Mouse (Mus musculus) left cerebral cortex, postnatal 25 days (tissue): Measurements from ENCODE around the gene Pgrmc2. TPM values are rescaled to one million over a fixed set of nuclear protein-coding genes. Genes with fewer than 3 reads are reported as not detected.

Experiments used
- DNase-seq, 2 experiments: peaks; one replicate each; pipeline ENCODE4 v3.0.0; 2022; ENCODE audit warnings: low spot score in 2 of 2, mixed read lengths in 1 of 2
- intact Hi-C: fragments of 180-260 bp; cut with DNase I; formaldehyde crosslinking; loops from one replicate; pipeline ENCODE4 v1.15.1; 2025
- total RNA-seq, 2 experiments: library from RNA; stranded (reverse); gene quantifications; 2 replicates each; pipeline ENCODE4 v1.2.3; 2021

The Pgrmc2 gene
- total RNA-seq, 2 experiments from 2014 or later, result 57.3 to 57.6 TPM

DNA sequence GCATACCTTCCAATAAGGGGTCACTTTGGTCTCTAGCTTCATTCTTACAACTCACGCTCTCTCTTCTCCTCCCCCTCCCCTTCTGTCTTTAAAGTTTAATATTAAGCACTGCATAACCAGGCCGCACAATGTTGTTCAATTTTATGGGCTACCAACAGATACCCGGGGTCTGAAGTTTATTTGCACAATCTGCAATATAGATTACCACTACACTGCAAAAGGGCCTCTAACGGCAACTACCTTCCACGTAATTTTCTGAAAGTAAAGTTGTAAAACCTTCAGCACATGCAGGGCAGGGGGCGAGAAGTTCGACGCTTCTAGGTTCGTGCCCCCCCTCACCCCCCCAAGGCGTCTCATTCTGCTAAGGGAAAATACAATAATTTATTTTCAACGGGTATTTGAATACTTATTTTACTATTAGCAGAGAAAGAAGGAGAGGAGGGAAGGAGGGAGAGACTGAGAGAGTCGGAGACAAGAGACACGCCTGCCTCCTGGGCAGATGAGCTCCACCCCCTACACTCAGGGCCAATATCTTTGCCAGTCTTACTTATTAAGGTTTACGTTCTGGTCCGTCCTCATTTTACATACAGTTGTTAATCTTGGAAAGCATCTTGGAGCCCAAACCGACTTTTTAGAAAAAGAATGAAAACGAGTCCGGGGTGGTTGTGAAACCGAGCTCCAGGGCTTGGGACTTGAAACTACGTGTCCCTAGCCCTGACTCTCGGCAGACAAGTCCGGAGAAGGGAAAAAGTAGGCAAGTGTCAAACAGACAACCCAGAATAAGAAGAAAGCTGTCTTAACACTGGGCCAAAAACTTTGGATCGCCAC, 1.2 kb downstream of the Pgrmc2 start:
- intact Hi-C loops, result loop anchor here (2.0 to 10.0 kb wide), 4 partner anchors 129 to 661 kb away; partner anchors contain the start of genes D3Ertd751e, Hspa4l and Sclt1
- no peak for DNase-seq

GRCm38 (mm10) chr3:41080724-41081123, 2.1 kb downstream of the Pgrmc2 start:
- DNase-seq, result no peak

GRCm38 (mm10) chr3:41078673-41079072, 4.2 kb downstream of the Pgrmc2 start:
- intact Hi-C loops, result no loop called here
- DNase-seq, result no peak

More at GRCm38 (mm10) chr3:41080724-41081123, 2.1 kb downstream of the Pgrmc2 start:
- intact Hi-C loops, result loop anchor here (5.0 to 10.0 kb wide), 3 partner anchors 128 to 662 kb away; partner anchors contain the start of genes D3Ertd751e, Hspa4l and Sclt1

GRCm38 (mm10) chr3:41075376-41075775, 7.5 kb downstream of the Pgrmc2 start:
- DNase-seq, result no peak
- intact Hi-C loops, result no loop called here

GRCm38 (mm10) chr3:41070519-41070918, 12.3 kb downstream of the Pgrmc2 start:
- DNase-seq, result no peak
- intact Hi-C loops, result no loop called here

GRCm38 (mm10) chr3:41065320-41065719, 17.5 kb downstream of the Pgrmc2 start:
- no peak for DNase-seq
- intact Hi-C loops, result no loop called here

GRCm38 (mm10) chr3:41062758-41063157, 20.1 kb downstream of the Pgrmc2 start:
- DNase-seq, result no peak
- intact Hi-C loops, result no loop called here

DNA sequence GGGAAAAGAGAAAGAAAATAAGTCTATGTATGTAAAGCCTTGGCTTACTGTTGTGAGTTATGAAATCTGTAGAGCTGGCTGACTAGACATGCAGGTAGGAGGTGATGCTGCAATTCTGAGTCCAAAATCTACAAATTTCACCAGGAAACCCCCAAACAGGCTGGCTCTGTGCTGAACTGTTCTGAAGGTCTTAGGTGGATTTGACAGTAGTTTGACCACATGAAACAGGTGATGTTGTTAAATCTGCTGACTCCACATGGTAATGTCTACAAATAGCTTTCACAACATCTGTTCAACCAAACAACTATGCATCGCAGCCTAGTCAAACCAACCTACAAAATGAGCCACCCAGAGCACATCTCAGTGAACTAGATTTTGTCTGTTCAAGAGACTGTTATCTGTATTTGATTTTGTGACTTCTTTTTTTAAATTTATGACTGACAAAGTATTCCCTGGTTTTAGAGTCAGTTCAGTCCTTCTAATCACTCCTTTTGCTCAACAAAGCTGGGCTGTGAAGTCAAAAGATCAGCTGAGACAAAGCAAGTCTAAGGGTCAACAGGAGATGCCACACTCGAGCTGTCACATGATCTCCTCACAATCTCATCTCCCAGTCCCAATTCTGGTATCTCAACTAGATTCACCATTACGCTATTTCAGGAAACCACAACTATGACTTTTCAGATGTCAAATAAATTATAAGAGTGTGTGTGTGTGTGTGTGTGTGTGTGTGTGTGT, 20.8 kb downstream of the Pgrmc2 start:
- DNase-seq, result peak in 1 of 2 experiments; percentile 49

DNA sequence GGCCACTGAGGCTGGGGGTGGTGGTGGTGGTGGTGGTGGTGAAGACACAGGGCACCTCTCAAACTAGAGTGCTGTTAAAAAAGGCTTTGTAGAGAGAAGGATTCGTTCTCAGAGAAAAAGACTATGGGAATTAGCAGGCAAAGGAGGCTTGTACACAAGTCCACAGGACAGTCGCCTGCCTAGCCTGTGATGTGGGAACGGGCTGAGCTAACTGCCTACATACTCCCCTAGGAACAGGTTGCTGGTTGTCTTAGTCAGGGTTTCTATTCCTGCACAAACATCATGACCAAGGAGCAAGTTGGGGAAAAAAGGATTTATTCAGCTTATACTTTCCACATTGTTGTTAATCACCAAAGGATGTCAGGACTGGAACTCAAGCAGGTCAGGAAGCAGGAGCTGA, 23.6 kb downstream of the Pgrmc2 start:
- DNase-seq, result peak in 1 of 2 experiments; percentile 59
- intact Hi-C loops, result no loop called here

More for the DNA sequence above, 20.8 kb downstream of the Pgrmc2 start:
- intact Hi-C loops, result no loop called here

DNA sequence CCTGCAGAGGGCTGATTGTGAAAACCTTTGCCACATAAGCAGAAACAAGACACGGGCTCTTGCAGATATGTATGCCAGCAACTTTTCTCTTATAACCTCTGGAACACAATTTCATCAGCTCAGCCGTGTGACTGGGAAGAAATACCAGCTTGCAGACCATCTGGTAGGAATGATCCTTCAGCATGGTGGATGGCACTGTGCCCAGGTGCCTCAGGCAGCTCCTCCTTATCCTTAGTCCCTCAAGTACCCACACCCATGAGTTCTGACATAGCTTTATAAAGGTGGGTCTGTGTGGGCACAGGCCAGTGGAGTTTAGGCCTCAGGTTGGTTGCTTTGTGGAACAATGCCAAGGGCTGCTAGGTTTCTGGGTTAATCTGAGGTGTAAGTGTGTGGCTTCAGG, 24.5 kb downstream of the Pgrmc2 start:
- peak; percentile 65 to 85 for DNase-seq
- intact Hi-C loops, result loop anchor here (1.0 kb wide), 1 partner anchor 25 kb away; the partner anchor contains the start of gene Pgrmc2

- intact Hi-C loops, result no loop called here
- DNase-seq, result no peak
Observed at GRCm38 (mm10) chr3:41053334-41053733, 29.5 kb downstream of the Pgrmc2 start.

DNA sequence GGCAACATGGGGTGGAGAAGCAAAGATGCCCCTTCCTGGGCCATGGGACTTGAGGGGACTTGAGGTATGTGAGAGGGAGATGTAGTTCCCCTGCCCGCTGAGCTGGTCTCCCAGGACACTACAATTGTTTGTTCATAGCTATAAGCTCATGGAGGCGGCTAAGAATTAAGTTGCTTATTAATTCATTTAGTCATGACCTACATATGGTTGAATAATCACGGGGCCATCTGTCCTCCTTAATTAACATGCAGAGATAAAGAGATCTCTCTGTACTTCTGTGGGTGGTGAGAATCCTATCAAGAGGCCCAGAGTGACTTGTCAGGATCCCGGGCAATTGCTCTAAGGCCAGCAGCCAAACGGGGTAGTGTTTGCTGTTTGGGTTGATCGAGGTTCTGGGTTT, 35.0 kb downstream of the Pgrmc2 start:
- intact Hi-C loops, result no loop called here
- no peak for DNase-seq

DNA sequence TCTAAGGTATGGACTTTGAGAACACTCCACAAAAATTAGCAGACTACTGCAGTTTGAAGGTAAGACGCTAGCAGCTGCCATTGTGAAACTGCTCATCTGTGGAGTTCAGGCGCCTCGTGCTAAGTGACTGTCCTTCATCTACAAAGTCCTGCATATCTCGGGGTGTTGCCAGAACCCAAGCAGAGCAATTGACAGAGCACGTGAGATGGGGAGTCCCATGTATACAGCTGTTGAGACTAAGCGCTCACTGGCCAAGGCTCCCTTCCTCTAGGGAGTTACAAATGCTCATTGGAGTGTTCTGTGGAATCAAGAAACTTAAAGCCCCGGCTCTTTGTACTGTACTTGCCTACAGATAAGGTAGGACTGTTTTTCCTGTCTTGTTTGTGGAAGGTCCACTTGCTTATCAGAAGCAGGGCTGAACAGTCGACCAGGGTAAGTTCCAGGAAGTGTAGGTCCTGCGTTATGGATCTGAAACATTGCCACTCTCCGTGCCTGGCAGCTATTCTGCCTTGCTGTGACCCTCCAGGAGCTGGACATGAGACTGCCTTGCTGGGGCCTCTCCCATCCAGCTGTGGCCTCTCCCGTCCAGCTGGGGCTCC, 39.0 kb downstream of the Pgrmc2 start:
- DNase-seq, result no peak
- intact Hi-C loops, result loop anchor here (5.0 kb wide), 1 partner anchor 138 kb away; no protein-coding TSS in a partner anchor

DNA sequence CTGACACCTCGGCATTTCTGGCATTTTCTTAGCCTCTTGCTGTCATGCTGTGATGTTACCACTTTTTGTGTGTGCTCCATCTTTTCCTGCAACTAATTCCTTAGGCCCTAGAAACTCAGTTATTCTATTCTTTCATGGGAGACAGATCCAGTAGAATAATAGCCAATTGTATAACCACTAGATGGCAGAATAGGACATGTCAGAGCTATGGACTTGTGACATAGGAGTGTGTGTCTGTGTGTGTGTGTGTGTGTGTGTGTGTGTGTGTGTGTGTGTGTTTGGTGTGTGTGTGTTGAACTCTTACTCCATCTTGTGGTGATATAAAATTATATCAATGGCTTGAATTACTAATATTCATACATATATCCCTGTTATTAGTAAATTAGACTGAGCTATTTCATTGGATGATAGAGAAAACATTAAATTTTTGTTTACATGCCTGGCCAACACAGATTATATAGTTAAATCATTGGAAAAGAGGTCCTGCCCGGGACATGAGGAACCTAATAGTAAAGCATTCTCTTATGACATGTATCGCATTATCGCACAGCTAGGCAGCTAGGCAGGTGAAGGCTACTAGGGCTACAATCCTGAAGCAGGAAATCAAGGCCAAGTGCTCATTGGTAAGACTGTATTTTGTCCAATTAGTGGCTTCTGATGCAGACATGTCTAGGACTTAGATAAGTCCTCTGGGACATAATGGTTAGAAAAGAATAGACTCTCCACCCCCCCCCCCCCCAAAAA, 40.5 kb downstream of the Pgrmc2 start:
- DNase-seq, result peak in 1 of 2 experiments; percentile 51
- intact Hi-C loops, result loop anchor here (5.0 kb wide), 1 partner anchor 140 kb away; no protein-coding TSS in a partner anchor

- intact Hi-C loops, result loop anchor here (5.0 kb wide), 1 partner anchor 141 kb away; no protein-coding TSS in a partner anchor
- no peak for DNase-seq
Observed at GRCm38 (mm10) chr3:41041241-41041640, 41.6 kb downstream of the Pgrmc2 start.

GRCm38 (mm10) chr3:41038297-41038916, 44.4 kb downstream of the Pgrmc2 start:
- DNase-seq, result no peak
- intact Hi-C loops, result no loop called here

DNA sequence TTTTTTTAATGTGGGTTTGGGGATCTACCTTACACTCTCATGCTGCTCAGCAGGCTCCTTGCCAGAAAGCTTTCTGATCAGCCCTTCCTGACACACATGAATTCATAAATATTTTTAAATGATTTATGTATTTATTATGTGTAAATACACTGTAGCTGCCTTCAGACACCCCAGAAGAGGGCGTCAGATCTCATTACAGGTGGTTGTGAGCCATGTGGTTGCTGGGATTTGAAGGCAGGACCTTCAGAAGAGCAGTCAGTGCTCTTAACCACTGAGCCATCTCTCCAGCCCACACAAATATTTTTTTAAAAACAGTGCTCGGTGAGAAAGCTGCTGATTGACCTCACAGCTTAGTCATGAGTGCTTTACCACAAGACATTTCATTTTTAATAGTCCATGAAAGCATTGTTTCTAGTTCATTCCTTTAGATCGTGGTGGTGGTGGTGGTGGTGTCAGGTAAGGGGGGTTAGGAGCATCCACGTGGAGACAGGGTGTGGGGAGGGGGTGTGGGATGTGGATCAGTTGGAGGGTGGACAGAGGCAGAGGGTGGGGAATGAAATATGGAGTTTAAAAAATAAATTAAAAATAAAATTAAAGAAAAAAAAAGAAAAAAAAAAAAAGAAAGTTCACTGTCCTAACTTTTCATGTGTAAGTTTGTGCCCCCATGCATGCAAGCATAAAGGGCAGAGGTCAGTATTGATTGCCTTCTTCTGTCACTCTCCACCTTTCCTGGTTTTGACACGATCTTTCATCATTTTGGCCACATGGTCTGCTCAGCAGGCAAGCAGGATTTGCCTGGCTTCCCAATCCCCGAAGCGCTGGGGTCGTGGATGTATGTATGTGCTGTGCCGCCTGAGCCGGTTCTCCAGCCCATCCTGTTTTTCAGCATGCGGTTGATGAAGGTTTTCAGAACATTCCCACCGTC, 51.3 kb downstream of the Pgrmc2 start:
- no peak for DNase-seq
- intact Hi-C loops, result no loop called here

DNA sequence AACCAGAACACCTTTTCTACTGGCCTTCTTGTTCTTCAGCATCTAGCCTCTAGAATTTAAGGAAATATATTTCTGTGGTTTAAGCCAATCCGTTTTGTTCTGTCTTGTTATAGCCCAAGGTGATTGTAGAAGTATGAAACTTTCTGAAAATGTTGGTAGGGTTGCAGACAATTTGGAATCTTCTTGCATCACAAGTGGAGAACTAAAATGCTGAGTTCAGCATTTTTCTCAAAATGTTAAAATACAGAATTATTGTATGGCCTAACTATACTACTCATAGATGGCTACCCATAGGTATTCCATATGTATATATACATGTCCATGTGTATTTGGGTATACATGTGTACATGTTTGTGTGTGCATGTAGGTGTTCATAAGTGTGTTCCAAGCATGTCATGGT, 52.1 kb downstream of the Pgrmc2 start:
- intact Hi-C loops, result no loop called here

More for the DNA sequence above, 52.1 kb downstream of the Pgrmc2 start:
- no peak for DNase-seq
